Mouse (Mus musculus) embryonic facial prominence, embryonic 14.5 days (tissue): Measurements from ENCODE around the gene Tor1b. TPM values are rescaled to one million over a fixed set of nuclear protein-coding genes. Genes with fewer than 3 reads are reported as not detected.
A peak's percentile ranks its signal among the peaks of the same experiment; 100 is the strongest.
"Not testable (repeated sequence)": the region's sequence is repeated elsewhere in the genome, so short reads cannot be mapped to it uniquely, and the experiment has no call there.

Experiments
- ATAC-seq: fragments of 200-750 bp; cut with Nextera tagmentation; 2 replicates; pipeline ENCODE4 v1.8.0; 2017; ENCODE audit warnings: low read depth, moderate number of reproducible peaks, moderate TSS enrichment
- DNase-seq: peaks from one replicate; pipeline ENCODE4 v3.0.0-alpha.2; 2015; ENCODE audit warnings: low spot score
- H3K27ac ChIP-seq: fragments of 300-500 bp; sonication (generic); replicated peaks from 2 replicates; pipeline ENCODE4 v1.5.1; 2014; ENCODE audit warnings: low read depth, mild to moderate bottlenecking, low read length, moderate library complexity
- H3K27me3 ChIP-seq: fragments of 300-500 bp; sonication (generic); replicated peaks from 2 replicates; pipeline ENCODE4 v1.6.1; 2014; ENCODE audit warnings: low read length; ENCODE audit not compliant: control insufficient read depth, insufficient read depth
- H3K36me3 ChIP-seq: fragments of 300-500 bp; sonication (generic); 2 replicates; pipeline ENCODE4 v1.6.1; 2014; ENCODE audit warnings: low read length, mixed read lengths; ENCODE audit not compliant: control insufficient read depth, insufficient read depth
- H3K4me1 ChIP-seq: fragments of 300-500 bp; sonication (generic); 2 replicates; pipeline ENCODE4 v1.6.1; 2014; ENCODE audit warnings: antibody characterized with exemption, low read length; ENCODE audit not compliant: control insufficient read depth, insufficient read depth
- H3K4me2 ChIP-seq: fragments of 300-500 bp; sonication (generic); 2 replicates; pipeline ENCODE4 v1.6.1; 2014; ENCODE audit warnings: low read depth, mild to moderate bottlenecking, low read length, moderate library complexity, mixed read lengths
- H3K4me3 ChIP-seq: fragments of 300-500 bp; sonication (generic); 2 replicates; pipeline ENCODE4 v1.5.1; 2014; ENCODE audit warnings: low read depth, mild to moderate bottlenecking, low read length
- H3K9ac ChIP-seq: fragments of 300-500 bp; sonication (generic); 2 replicates; pipeline ENCODE4 v1.6.1; 2014; ENCODE audit warnings: low read depth, mild to moderate bottlenecking, low read length, moderate library complexity, mixed read lengths
- H3K9me3 ChIP-seq: fragments of 300-500 bp; sonication (generic); 2 replicates; pipeline ENCODE4 v1.6.1; 2016; ENCODE audit warnings: low read length; ENCODE audit not compliant: control insufficient read depth
- WGBS: fragments of 180-500 bp; shearing (Covaris S2); extraction: QIAGEN DNeasy Blood & Tissue Kit; methylation state at CpG from one replicate; pipeline ENCODE4 v1.1.7; 2014; 5-methylcytosine and 5-hydroxymethylcytosine counted together
- polyA plus RNA-seq: library from polyadenylated mRNA; unstranded; fragments of >200 nt; fragmentation: Nextera tagmentation; extraction: Ambion mirVana; gene quantifications from 2 replicates; pipeline ENCODE4 v1.2.1, GENCODE M21; 2014

The Tor1b gene
- polyA plus RNA-seq, 1 experiment from 2014 or later, result 41.3 TPM

GRCm38 (mm10) chr2:30927844-30928628 is 24.7 kb upstream of the Tor1b start:
- peaks cover 14% of the 10 kb centered on the region for H3K4me1 ChIP-seq
- ATAC-seq, result peak; percentile 66

GRCm38 (mm10) chr2:30928893-30929482 is 23.8 kb upstream of the Tor1b start:
- ATAC-seq (no peak), DNase-seq (no peak)
- Histone ChIP-seq H3K36me3 (no peaks in the 10 kb centered on the region), H3K4me1 (peaks cover 14% of the 10 kb centered on the region), H3K4me2 (peak overlapping the region; percentile 63), H3K9ac (peak overlapping the region; percentile 46; the same call in 1 of the 2 replicates), H3K27me3 (no peaks in the 10 kb centered on the region), H3K9me3 (no peaks in the 10 kb centered on the region), H3K27ac (0 out of 2 replicates have a peak overlapping the region, but pooled peaks have one; percentile 15), H3K4me3 (peak overlapping the region; percentile 36; the same call in 1 of the 2 replicates)
- WGBS, result 28% methylated on average over 12 of the region's 12 CpGs

More at GRCm38 (mm10) chr2:30927844-30928628, 24.7 kb upstream of the Tor1b start:
- peak; percentile 90 for DNase-seq
- WGBS, result 17% methylated on average over 14 of the region's 14 CpGs
- Histone ChIP-seq H3K4me2 (no peak overlapping the region), H3K27me3 (no peaks in the 10 kb centered on the region), H3K9ac (no peak overlapping the region), H3K9me3 (no peaks in the 10 kb centered on the region), H3K27ac (no peak overlapping the region), H3K36me3 (no peaks in the 10 kb centered on the region), H3K4me3 (no peak overlapping the region)

GRCm38 (mm10) chr2:30929483-30930045 is 23.2 kb upstream of the Tor1b start, which contains the start of gene Ptges:
Gene Ptges (minus strand): TSS chr2:30929863.
- 0 out of 2 replicates have a peak within 1 kb of the TSS, but pooled peaks have one; percentile 15 for H3K27ac ChIP-seq
- H3K36me3 ChIP-seq, result no peaks in the 10 kb centered on the region
- peaks cover 14% of the 10 kb centered on the region for H3K4me1 ChIP-seq
- no peaks in the 10 kb centered on the region for H3K9me3 ChIP-seq
- 6% methylated on average over 17 of the region's 23 CpGs for WGBS
- peak within 1 kb of the TSS; percentile 36 for H3K4me3 ChIP-seq
- peak; percentile 86 for DNase-seq
- ATAC-seq, result peak; percentile 76
- no peaks in the 10 kb centered on the region for H3K27me3 ChIP-seq
- peak within 1 kb of the TSS; percentile 46 for H3K9ac ChIP-seq
- H3K4me2 ChIP-seq, result peak within 1 kb of the TSS; percentile 63

- H3K4me2 ChIP-seq, H3K4me3 ChIP-seq, DNase-seq, H3K27ac ChIP-seq, H3K9me3 ChIP-seq, H3K27me3 ChIP-seq, H3K36me3 ChIP-seq, H3K9ac ChIP-seq, ATAC-seq: not testable (repeated sequence)
- 92% methylated on average over 2 of the region's 2 CpGs for WGBS
- H3K4me1 ChIP-seq, result peaks cover 14% of the 10 kb centered on the region
Observed at GRCm38 (mm10) chr2:30930846-30931245, 21.9 kb upstream of the Tor1b start.

- no peak overlapping the region for H3K27ac ChIP-seq
- no peak overlapping the region for H3K9ac ChIP-seq
- no peak for ATAC-seq
- no peaks in the 10 kb centered on the region for H3K9me3 ChIP-seq
- WGBS, result 92% methylated on average over 3 of the region's 3 CpGs
- no peaks in the 10 kb centered on the region for H3K27me3 ChIP-seq
- H3K4me3 ChIP-seq, result no peak overlapping the region
- H3K4me2 ChIP-seq, result no peak overlapping the region
- peaks cover 14% of the 10 kb centered on the region for H3K4me1 ChIP-seq
- no peak for DNase-seq
- no peaks in the 10 kb centered on the region for H3K36me3 ChIP-seq
Observed at GRCm38 (mm10) chr2:30931922-30932321, 20.8 kb upstream of the Tor1b start.

- DNase-seq (no peak), ATAC-seq (no peak)
- 72% methylated on average over 6 of the region's 6 CpGs for WGBS
Observed at GRCm38 (mm10) chr2:30933032-30933431, 19.7 kb upstream of the Tor1b start.

GRCm38 (mm10) chr2:30933917-30934450 is 18.8 kb upstream of the Tor1b start:
- ATAC-seq (peak; percentile 27; the same call in 1 of the 2 replicates), DNase-seq (peak; percentile 81)
- no peak overlapping the region for H3K4me3 ChIP-seq
- H3K4me2 ChIP-seq, result no peak overlapping the region
- no peaks in the 10 kb centered on the region for H3K36me3 ChIP-seq
- H3K9ac ChIP-seq, result no peak overlapping the region
- H3K27me3 ChIP-seq, result no peaks in the 10 kb centered on the region
- 22% methylated on average over 7 of the region's 7 CpGs for WGBS
- H3K27ac ChIP-seq, result no peak overlapping the region
- H3K4me1 ChIP-seq, result peaks cover 9% of the 10 kb centered on the region
- H3K9me3 ChIP-seq, result no peaks in the 10 kb centered on the region

More at GRCm38 (mm10) chr2:30933032-30933431, 19.7 kb upstream of the Tor1b start:
- H3K9ac ChIP-seq, result no peak overlapping the region
- no peaks in the 10 kb centered on the region for H3K27me3 ChIP-seq
- H3K9me3 ChIP-seq, result no peaks in the 10 kb centered on the region
- no peak overlapping the region for H3K4me3 ChIP-seq
- H3K4me1 ChIP-seq, result peaks cover 14% of the 10 kb centered on the region
- no peak overlapping the region for H3K27ac ChIP-seq
- no peaks in the 10 kb centered on the region for H3K36me3 ChIP-seq
- no peak overlapping the region for H3K4me2 ChIP-seq

GRCm38 (mm10) chr2:30936808-30937207 is 16.0 kb upstream of the Tor1b start:
- WGBS, result 75% methylated on average over 3 of the region's 3 CpGs
- DNase-seq, result no peak
- H3K9ac ChIP-seq, result no peak overlapping the region
- no peak overlapping the region for H3K4me2 ChIP-seq
- H3K36me3 ChIP-seq, result no peaks in the 10 kb centered on the region
- no peak for ATAC-seq
- H3K4me1 ChIP-seq, result no peaks in the 10 kb centered on the region
- no peaks in the 10 kb centered on the region for H3K9me3 ChIP-seq
- H3K4me3 ChIP-seq, result no peak overlapping the region
- H3K27ac ChIP-seq, result no peak overlapping the region
- H3K27me3 ChIP-seq, result no peaks in the 10 kb centered on the region
